Mouse (Mus musculus): ENCODE data around the gene Aco2. TPM values are rescaled to one million over a fixed set of nuclear protein-coding genes. Genes with fewer than 3 reads are reported as not detected.

The Aco2 gene
- total RNA-seq, 2 experiments from 2014 or later, result 2,060 to 2,092 TPM

DNA sequence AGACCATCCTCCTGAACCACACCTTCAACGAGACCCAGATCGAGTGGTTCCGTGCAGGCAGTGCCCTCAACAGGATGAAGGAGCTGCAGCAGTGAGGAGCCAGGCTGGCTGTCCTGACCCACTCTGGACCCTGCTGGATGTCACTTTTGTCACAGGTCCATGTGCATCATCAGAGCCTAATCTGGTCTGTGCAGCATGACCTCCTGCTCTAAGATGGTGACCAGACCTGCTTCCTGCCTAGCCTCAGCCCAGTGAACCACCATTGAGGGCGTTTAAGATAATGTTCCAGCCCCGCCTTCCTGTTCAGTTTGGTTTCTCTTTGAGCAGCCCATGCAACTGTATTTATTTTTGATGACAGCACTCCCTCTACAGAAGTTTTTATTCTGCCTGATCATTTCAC, 42.6 kb downstream of the Aco2 start:
- intact Hi-C loops (cut with DNase I), result loop anchor here (5.0 kb wide), 1 partner anchor 172 kb away; no protein-coding TSS in a partner anchor
- DNase-seq (ENCODE audit: low spot score), result no peak

DNA sequence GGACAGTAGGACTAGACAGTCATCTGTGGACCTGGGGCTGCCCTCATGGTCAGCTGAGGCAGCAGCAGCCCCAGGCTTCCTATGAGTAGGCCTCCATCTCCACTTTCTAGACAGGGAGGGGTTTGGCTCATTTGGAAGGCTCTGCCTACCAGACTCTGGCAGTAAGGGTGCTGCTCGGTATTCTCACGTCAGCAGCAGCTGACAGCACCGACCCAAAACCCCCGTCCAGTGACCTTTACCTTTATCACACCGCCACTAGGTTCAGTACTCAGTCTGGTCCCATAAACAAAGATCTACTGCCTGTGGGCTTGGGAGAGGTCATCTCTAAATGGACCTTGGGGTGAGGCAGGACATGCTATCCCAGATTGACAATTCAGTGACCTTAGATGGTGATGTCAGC, 43.6 kb downstream of the Aco2 start:
- intact Hi-C loops (cut with DNase I), result loop anchor here (5.0 kb wide), 1 partner anchor 173 kb away; no protein-coding TSS in a partner anchor
- DNase-seq (ENCODE audit: low spot score), result no peak

DNA sequence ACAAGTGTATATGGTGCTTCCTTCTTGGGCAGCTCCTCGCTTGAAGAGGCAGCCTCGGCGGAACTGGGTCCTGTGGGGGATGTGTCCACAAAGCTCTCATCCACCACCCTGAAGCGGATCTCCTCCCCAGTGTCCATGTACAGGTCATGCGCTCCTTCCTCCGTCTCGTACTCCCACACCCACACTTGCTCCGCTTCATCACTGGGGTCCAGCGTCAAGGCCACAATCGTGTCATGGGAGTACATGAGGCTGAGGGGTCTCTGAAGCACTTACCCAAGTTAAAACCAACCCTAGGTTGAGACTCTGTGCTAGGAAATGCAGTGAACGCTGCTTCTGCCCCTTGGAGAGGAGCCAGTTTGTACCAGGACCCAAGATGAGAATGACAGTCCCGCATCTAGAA, 45.1 kb downstream of the Aco2 start:
- intact Hi-C loops (cut with DNase I), result loop anchor here (5.0 kb wide), 1 partner anchor 175 kb away; no protein-coding TSS in a partner anchor
- DNase-seq (ENCODE audit: low spot score), result no peak

DNA sequence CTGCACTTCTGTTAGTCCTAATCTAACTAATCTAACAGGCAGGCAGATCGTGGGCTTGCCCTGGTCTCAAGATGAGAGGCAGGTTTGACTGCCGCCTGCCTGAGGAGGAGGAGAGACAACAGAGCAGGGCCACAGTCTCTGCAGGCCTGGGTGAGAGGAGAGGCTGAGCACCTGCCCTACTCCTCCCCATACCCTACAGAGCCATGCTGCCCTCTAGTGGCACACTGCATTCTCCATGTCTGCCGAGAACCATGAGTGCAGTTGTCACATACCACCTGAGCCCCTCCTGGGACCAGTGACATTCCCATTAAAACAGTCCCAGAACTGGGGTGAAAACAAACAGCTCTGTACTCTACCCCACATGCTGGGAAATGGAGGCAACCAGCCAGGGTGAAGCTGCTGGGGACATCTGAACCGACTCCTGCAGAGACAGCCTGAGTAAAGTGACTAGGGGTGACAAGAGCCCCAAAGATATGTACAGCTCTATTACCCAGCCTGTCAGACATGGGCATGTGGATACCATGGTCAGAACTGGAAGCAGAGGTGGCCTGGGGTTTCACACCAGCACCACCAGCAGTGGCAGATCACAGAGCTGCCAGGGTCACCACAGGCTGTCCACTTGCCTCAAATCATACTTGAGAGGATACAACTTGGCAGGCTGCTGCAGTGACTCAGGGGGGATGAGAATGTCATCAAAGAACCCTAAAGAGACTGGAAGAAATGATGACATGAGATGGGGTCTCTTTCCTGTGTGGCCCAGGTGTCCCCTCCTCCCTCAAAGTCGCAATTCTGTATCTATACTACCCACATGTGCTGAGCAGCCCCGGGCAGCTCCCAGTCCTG, 45.7 kb downstream of the Aco2 start:
- no peak for DNase-seq (ENCODE audit: low spot score)
- intact Hi-C loops (cut with DNase I), result loop anchor here (2.0 to 5.0 kb wide), 2 partner anchors 87 to 176 kb away; no protein-coding TSS in a partner anchor

DNA sequence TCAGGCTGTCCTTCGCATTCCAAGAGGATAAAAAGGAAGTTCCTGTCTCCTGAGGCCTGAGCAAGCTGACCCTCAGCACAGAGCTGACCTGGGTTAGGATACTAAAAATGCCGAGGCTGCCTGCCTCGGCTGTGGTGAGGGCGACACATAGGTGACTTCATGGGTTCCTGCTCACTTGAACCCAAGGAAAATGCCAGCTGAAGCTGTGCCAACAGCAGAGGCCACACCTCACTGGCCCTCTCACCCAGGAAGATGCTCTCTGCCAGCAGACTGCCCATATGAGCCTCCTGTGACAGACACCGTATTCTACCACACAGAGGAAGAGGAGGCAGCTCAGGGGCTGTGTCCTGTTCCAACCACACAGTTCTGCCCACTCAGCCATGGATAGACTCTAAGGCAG, 47.0 kb downstream of the Aco2 start:
- intact Hi-C loops (cut with DNase I), result loop anchor here (2.0 to 5.0 kb wide), 2 partner anchors 88 to 177 kb away; no protein-coding TSS in a partner anchor
- DNase-seq (ENCODE audit: low spot score), result no peak

DNA sequence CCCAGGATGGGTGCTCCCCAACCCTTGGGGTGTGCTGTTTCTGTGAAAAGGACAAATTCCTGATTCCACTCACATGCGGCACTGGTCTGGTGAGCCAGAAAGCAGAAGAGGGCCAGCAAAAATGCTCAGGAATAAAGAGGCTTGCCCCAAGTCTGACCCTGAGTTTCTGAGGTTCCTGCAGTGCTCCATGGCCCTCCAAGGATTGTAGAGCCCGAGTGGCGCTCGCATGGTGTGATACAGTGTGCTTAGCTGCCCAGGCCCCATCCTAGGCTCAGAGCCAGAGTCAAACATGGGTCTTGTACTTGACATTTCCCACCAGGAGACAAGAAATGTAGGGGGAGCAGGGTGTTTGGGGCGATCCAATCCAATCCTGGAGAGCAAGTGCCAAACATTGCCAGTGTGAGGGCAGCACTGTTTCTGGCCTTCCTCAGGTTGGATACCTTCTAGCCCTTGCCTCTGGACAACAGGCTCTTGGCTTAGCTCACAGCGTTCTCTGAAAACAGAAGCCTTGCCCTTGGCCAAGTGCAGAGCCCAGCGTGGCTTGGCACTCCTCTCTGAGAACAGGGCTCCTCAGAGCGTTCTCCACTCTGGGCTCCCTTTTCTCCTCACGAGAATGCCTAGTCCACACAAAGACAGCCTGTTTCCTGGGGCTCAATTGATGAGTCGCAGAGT, 48.6 kb downstream of the Aco2 start:
- intact Hi-C loops (cut with DNase I), result no loop called here

DNA sequence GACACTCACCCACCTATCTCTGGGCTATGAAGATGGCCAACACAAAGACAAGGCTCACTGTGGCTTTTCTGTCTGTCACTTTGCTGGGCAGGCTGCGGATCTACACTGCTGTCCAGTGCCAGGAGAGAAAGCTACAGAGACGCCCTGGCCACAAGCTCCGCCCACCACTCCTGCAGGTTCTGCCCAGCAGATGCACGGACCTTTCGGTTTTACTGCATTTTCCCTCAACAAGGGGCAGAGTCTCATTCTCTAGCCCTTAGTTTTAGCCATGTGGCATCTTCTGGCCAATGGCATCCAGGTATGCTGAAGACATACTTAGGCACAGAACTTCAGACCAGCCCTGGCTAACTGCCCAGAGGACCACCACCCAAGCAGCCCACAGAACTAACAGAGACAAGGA, 49.1 kb downstream of the Aco2 start:
- DNase-seq (ENCODE audit: low spot score), result no peak
- intact Hi-C loops (cut with DNase I), result no loop called here

More for the DNA sequence above, 48.6 kb downstream of the Aco2 start:
- DNase-seq (ENCODE audit: low spot score), result no peak

DNA sequence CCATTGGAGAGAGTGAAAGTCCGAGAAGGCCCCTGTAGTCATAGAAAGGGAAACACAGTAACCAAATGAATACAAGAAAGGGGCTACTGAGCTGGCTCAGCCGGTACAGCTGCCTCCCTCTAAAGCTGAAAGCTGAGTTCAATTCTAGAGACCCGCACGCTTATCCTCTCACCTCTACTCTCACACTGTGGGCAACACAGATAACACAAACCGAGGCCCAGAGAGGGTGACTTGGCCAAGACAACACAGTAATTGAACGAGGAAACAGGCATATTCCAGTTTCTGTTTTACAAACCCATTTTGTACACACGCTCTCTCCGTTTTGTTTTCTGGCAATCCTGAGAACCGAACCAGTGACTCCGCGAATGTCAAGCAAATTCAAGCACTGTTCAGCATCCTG, 52.8 kb downstream of the Aco2 start:
- intact Hi-C loops (cut with DNase I), result no loop called here
- DNase-seq (ENCODE audit: low spot score), result no peak

DNA sequence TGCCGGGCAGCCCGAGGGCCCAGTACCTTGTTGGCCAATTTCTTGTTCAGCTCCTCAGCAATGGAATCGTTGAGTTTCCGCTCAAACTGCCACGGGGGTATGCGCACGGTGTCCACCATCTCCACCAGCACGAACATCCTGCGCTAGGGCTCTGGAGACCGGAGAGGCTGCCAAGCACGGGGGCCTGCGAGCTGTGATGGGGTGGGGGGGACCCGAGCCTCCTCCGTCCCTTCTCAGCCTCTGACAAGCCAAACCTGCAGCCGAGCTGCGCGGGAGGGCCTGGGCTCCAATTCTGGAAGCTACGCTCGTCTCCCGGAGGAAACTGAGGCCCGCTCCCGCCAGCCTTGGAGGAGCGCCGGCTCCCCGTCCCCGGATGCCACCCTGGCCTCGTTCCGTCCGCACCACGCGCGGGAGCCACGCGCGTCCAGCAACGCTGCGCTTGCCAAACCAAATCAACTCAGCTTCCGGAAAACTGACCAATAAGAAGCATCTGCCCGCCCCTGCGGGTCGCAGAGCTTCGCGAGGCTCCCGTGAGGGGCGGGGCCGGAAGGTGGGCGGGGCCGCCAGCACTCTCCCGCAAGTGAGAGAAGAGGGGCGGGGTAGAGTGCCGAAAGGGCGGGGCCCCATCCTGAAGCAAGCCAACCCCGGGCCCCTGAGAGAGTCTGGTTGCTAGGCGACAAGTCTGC, 53.8 kb downstream of the Aco2 start, which contains the start of gene Polr3h:
Gene Polr3h (minus strand): TSS at position 481 of the 686 bp plus-strand sequence.
- DNase-seq (ENCODE audit: low spot score), result peak; percentile 89
- intact Hi-C loops (cut with DNase I), result no loop called here

DNA sequence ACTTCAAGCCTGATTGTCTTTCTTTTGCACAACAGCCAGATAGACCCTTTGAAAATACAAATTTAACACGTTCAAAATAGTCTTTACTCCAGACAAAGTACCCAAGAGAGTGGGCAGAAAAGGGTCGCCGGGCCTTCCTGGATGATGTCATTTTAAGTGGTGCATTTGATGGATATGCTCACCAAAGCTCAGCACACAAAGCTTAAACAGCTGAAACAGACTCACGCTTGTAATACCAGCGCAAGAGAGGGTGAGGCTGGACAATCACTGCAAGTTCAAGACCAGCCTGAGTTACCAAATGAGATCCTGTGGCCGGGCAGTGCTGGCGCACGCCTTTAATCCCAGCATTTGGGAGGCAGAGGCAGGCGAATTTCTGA, 54.3 kb downstream of the Aco2 start:
- intact Hi-C loops (cut with DNase I), result no loop called here

DNA sequence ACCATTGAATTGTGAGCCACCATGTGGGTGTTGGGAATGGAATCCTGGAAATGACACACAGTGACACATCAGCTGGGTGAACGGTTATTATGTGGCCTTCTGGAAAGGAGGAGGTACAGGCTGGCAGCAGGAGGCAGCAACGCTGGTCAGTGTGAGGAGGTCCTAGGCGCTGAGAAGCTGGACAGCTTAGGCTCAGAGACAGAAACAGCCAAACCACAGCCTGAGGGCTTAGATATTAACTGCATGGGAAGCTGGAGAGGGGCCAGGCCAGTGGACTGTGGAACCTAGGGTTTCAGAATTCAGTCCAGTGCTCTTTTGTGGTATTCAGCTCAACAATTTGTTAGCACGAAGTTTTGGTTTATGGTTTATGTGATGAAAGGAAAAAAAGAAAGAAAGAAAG, 55.6 kb downstream of the Aco2 start:
- intact Hi-C loops (cut with DNase I), result no loop called here
- no peak for DNase-seq (ENCODE audit: low spot score)

More for the DNA sequence above, 54.3 kb downstream of the Aco2 start:
- no peak for DNase-seq (ENCODE audit: low spot score)

DNA sequence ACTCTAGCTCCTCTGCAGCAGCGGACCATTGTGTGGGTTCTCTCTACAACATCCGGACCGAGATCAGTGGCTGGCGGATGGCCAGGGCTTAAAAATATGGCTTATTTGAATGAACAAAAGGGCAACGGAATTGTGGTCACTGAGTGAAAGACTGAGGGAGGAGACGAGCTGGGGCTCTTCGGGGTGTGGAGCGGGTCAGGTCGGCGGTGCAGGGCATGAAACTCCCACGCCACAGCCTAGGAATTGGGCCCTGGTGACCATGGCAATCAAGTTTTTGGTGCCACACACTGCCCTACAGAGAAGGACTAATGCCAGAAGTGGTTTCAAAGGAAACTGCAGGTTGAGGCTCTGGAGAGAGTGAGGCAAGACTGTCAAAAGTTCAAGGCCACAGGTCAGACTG, 56.2 kb downstream of the Aco2 start:
- intact Hi-C loops (cut with DNase I), result no loop called here
- no peak for DNase-seq (ENCODE audit: low spot score)

DNA sequence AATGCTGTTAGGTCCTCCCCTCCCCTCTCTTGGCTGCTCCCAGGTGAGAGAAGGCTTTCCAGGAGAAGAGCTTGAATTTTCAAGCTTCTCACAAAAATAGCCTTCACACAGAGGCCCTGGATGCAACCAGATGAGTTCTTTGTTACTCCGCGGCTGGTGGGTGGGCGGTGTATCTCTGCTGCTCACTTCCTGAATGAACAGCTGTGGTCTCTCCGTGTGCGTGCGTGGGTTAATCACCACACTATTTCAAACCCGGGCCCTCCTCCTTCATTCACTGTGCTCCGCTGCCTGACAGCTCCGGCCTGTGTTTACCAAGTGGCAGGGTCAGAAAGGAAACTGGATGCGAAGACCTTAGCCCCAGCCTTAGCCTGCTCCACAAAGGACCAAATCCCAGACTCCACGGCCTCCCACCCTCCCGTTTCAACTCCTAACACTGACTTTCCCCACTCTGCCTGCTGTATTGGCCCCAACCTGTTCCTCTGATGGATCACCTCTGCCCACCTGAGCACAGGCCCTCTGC, 60.9 kb downstream of the Aco2 start:
- intact Hi-C loops (cut with DNase I), result no loop called here
- no peak for DNase-seq (ENCODE audit: low spot score)

DNA sequence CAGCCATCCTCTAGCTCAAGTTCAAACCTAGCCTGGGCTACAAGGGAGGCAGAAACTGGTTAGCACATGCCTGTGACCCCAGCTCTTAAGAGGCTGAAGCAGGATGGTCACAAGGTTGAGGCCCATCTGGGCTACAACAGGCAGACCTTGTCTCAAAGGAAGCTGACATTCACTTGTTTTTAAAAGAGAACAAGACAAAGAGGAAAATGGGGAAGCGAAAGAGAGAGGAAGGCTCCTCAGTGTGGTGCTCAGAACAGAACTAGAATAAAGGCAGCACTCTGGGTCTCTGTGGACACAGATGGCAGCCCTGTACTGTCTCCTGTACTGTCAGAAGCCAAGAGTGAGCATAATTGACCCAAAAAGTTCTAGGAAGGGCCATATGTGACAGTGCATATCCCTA, 61.9 kb downstream of the Aco2 start:
- intact Hi-C loops (cut with DNase I), result no loop called here
- DNase-seq (ENCODE audit: low spot score), result no peak

DNA sequence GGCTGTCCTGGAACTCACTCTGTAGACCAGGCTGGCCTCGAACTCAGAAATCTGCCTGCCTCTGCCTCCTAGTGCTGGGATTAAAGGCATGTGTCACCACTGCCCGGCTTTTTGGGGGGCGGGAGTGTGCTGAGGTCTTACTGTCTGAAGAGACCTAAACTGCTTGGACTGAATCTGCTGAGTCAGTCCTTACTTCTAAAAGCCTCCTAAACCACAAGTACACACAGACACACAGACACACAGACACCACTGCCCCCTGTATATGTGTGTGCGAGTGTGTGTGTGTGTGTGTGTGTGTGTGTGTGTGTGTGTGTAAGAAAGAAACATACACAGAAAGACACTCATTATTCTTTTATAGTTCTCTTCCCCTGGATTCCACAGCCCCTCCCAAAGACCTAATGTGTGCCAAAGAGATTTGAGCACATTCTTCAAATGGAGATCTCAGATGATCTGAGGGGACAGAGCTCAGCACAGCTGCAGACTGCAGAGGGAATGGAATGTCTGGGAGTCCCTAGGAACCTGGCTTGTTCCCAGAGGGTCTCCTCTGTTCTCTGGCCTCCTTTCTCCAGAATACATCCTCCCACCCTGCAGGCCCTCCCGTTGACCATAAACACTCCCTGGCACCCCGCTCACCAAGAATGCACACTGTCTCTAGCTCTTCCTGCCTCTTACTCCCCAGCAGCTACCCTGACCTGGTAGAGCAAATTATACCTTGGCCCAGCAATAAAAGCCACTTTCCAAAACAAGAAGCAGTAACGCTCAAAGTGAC, 63.9 kb downstream of the Aco2 start:
- intact Hi-C loops (cut with DNase I), result no loop called here
- no peak for DNase-seq (ENCODE audit: low spot score)

DNA sequence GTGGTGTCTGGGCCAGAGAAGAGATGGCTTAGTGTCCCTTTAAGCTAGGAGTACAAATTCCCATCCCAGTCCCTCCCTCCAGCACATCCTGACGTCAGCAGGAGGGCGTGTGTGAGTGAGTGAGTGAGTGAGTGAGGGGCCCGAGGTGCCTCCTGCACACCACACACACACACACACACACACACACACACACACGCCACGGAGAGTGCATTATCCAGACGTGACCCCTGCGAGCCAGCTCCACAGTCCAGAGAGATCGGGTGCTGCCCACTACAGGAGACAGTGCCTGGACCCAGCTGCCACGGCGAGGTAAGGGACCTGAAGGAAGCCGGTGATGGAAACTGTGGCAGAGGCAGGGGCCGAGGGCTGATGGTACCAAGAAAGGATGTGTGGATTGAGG, 64.6 kb downstream of the Aco2 start, which contains the start of gene Csdc2:
Gene Csdc2 (plus strand): TSS at position 81 of the 400 bp plus-strand sequence.
- DNase-seq (ENCODE audit: low spot score), result peak; percentile 42
- intact Hi-C loops (cut with DNase I), result no loop called here

DNA sequence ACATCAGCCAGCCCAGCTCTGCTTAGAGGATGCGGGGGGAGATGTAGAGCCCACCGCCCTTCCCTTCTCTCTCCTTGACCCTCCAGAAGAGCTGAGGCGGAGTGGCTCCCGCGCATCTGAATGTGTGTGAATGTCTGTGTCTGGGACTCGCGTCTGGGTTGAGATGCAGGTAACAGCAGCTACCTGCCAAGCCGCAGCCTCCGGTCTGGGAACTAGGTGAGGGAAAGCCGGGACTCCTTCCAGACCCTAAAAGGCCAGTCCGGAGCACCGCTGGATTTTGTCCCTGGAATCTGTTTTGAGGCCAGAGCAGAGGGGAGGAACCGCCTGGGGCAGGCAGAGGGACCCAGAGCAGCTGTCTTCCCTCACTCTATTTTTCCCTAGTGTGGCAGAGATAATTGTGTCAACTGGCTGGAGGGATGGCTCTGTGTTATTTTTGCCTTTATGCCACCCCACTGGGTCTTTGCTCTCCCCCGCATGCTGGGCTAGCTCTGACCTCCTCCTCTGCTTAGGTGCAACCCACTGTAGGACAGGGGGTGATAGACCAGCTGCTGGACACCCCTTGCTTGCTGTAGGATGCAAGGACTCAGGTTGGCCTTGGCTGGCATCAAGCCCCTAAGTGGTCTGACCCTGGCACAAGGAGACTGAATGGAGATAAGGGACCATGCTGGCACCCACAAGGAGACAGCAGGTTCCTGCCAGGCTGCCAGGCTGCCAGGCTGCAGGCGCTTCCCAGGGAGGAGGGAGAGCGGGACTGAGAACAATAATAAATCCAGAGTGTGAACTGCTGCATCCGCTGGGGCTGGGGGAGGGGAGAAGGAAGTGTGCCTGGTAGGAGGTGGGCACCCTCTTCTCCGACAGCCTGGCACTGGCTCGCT, 65.2 kb downstream of the Aco2 start:
- peak; percentile 33 for DNase-seq (ENCODE audit: low spot score)
- intact Hi-C loops (cut with DNase I), result no loop called here

DNA sequence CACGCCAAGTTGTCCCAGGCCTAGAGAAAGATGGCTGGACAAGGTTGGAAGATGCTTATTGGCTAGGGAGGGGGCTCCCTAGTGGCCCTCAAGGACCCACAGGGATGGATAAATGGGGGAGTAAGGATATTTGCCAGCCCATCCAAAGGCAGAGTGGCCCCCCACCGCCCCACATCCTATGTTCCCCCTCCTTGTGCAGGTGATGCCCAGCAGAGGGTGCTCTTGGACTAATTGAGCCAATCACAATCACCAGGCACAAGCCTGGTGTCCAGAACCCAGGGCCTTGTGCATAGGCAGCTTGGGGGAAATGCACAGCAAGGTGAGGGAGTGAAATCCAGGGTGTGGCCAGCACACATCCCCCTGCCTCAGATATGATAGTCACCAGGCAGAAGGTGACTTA, 66.1 kb downstream of the Aco2 start:
- no peak for DNase-seq (ENCODE audit: low spot score)
- intact Hi-C loops (cut with DNase I), result loop anchor here (2.0 kb wide), 1 partner anchor 51 kb away; no protein-coding TSS in a partner anchor
